Mouse (Mus musculus) thymus, postnatal 25 days (tissue): ENCODE results near the gene Dnhd1.

Source experiments
- DNase-seq: peaks from one replicate; pipeline ENCODE4 v3.0.0; 2022

Dnhd1 gene

GRCm38 (mm10) chr7:105650639-105651435 is at the start of gene Dnhd1:
Gene Dnhd1, plus strand, starts transcription at chr7:105650827.
- peak; percentile 70 for DNase-seq

DNA sequence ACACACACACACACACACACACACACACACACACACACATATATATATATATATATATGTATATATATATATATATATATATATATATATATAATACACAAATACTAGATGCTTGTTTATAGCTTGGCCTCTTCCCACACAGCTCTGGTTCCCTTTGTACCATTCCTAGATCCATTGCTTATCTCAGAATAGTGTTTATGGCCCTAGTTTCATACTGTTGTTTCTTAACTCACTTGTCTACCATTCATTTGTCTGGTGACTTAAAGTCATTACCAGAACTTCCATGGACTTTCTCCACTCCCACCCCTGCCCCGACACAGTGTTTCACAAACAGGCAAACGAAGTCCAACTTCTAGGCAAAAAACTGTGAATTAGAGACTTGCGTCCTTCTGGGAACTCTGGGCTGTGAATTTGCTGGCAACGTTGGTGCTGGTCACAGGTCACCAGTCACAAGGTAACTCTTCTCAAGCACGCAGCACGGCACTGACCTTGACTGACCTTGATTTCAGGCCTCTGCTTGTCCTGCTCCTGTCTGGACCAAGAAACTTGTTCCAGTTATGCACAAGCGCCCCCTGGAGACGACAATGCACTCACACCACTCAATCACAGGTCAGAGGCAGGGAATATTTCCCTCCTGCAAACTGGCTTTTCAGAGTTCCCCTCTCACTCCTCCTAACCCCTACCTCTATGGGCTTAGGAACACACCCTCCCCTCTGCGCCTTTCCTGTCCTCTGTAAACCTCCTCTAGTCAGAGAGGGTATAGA is 47.6 kb upstream of the Dnhd1 start:
- peak; percentile 43 for DNase-seq

- no peak for DNase-seq
Measured at GRCm38 (mm10) chr7:105608467-105608866, 42.2 kb upstream of the Dnhd1 start.

- DNase-seq, result no peak
Measured at GRCm38 (mm10) chr7:105611767-105612166, 38.9 kb upstream of the Dnhd1 start.

DNA sequence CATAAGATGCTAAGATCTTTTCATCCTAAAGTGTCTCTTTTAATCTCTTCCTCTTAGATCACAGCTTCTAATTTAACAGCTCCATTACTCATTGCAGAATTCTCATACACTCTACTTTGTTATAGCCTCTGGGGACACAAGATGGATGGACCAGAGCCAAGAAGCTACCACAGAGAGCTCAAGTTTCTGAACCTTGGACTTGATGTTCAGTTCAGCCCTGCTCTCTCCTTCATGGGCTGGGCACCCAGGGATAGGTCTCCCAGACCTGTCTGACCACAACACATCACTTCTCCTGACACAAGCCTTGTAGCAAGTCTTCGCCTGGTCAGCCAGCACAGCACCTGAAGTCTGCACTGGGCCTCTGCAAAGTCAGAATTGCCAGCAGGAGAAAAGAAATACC is 36.2 kb upstream of the Dnhd1 start:
- DNase-seq, result no peak

- DNase-seq, result no peak
Measured at GRCm38 (mm10) chr7:105615720-105616119, 34.9 kb upstream of the Dnhd1 start.

- no peak for DNase-seq
Measured at GRCm38 (mm10) chr7:105616561-105616960, 34.1 kb upstream of the Dnhd1 start.

GRCm38 (mm10) chr7:105617810-105618209 is 32.8 kb upstream of the Dnhd1 start:
- DNase-seq, result no peak

DNA sequence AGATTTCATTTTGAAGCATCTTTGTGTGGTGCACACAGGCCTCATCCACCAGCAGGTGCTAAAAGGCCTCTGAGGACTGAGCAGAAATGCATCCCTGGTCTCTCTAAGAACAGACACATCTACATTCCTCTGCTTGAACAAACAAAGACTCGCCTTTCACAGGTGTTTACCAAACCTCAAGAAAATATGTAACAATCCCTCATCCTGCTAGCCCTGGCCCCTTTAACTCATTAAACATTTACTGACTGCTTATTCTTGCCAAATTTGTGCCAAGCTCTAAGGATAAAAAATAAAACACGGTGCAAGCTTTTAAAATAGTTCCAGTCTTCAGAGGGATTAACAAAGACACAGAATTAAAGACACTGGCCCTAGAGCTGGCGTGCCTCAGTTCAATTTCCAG is 30.9 kb upstream of the Dnhd1 start:
- DNase-seq, result no peak

GRCm38 (mm10) chr7:105621053-105621452 is 29.6 kb upstream of the Dnhd1 start:
- DNase-seq, result no peak

DNA sequence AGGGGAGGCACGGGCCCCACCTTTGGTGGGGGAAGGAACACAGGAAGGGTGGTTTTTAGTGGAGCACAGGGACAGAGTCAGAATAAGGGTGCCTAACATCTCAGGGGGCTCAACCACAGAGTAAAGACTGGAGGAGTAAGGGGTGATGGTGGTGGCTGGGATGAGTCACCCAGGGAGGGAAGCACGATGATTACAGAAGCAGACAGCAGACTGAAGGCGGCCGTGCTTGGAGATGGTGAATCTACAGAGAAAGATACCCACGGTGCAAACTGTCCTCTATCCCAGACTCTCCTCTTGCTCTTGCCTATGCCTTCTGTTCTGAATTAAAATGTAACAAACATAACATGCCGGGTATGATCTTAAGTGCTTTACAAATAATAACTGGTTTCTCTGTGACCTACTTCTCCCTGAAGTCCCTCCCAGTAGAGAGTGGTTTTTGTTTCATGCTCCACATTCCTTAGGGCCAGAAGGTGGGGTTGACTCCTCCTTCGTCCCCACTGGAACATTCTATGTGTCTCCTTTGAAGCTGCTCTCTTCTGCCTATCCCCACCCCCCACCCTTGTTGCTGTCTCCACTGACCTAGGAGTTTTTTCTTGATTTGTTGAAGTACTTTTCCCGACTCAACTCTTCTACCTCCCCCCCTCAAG is 28.9 kb upstream of the Dnhd1 start:
- no peak for DNase-seq

DNA sequence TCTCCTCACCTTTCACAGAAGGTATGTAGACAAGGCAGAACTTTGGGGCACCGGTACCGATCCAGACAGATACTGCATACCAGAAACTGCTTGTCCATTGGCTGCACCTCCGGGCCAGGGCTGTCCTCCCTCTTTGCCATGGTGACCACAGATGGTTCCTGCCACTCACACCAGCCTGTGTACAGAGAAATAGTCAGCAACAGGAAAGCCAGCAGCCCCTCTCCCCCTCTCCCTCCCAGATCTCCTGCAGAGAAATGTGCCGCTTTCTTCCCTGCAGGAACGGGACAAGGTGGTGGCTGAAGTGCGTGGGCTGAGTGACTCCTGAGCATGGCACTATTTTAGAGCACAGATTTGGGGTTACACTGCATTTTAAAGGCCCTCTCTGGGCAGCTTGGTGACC is 25.2 kb upstream of the Dnhd1 start:
- no peak for DNase-seq

GRCm38 (mm10) chr7:105628633-105629032 is 22.0 kb upstream of the Dnhd1 start:
- DNase-seq, result no peak

- no peak for DNase-seq
Measured at GRCm38 (mm10) chr7:105632551-105632972, 18.1 kb upstream of the Dnhd1 start.

DNA sequence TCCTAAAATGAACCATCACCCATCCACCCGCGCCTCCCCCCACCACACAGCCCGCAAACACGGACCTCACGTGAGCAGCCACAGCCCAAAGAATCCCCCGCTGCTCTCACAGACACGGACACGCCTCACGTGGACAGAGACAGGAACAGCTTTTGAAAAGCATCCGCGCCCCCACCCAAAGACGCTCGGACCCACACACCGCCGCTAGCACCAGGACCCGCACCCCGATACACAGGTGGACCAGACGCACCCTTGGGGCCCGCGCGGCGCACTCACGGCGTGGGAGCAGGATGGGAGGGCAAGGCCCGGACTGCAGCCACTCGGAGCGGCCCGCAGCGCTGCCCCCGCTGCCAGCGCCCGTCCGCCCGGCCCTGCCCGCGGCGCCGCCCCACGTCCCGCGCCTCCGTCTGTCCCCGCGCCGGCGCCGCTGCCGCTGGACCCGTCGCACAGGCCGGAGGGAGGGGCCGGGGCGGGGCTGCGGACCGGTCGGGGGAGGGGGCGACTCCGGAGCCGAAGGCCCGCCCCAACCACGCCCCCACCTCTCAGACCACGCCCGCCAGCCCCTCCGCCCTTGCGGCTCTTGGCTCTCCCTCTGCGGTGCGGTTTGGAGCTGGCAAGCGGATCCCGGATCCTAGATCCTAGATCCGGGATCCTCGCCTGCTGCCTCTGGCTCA is 17.4 kb upstream of the Dnhd1 start, which contains the start of gene Trim3:
Gene Trim3, minus strand, starts transcription at position 445 of the 674 bp plus-strand sequence.
- DNase-seq, result peak; percentile 84

- DNase-seq, result no peak
Measured at GRCm38 (mm10) chr7:105633801-105634135, 16.9 kb upstream of the Dnhd1 start.

- DNase-seq, result no peak
Measured at GRCm38 (mm10) chr7:105634272-105634920, 16.2 kb upstream of the Dnhd1 start.

- no peak for DNase-seq
Measured at GRCm38 (mm10) chr7:105635726-105636125, 14.9 kb upstream of the Dnhd1 start.

DNA sequence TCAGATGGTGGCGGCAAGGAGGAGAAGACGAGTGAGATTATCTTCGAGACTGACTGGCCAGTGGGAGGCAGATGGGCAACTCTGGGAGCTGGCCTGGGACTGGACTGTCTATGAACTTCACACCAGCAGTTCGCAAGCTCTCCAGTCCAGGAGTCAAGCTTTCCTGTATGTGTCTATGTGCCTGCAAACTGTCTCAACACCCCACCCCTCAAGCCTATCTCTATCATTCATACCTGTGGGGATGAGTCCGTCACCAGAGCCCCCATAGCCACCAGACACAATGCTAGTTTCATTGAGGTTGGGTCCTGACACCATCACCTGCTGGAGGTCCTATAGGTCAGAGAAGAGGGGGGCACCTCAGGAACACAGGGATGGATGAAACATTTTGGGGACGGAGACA is 11.9 kb upstream of the Dnhd1 start:
- DNase-seq, result no peak

DNA sequence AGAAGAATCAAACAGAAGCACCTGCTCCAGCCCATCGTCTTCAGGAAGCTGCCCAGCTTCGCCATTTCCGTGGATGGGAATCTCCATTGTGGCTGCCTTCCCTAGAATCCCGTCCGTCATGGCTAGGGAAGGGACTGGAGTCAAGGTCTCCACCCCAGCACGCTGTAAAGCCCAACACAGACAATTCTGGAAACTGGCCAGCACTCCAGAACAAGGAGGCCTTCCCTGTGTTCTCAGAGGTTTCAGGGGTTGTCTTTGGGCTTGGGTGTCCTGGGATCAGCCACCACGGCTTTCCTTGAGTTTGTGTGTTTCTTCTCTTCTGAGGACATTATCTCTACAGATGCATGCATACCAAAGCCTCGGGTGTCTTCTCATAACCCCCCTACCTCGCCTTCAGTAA is 11.3 kb upstream of the Dnhd1 start:
- DNase-seq, result no peak

DNA sequence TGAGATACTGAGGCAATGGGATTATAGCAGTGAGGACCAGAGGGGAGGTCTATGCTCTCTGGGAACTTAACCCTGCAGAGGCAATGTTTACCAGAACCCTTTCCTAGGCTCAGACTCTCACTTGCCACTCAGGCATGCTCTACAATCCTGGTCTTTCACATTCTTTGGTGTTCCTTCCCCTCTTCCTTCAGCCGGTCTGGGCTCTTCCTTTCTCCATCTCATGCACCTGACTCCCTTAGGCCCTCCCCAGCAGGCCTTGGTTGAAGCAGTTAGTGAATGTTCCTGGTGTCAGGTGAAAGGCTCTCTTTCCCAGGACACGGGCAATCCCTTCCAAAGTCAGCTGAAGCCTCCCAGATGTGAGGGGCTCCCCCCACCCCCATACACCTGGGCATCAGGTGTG is 10.9 kb upstream of the Dnhd1 start, which contains the start of gene Timm10b:
Gene Timm10b, plus strand, starts transcription at position 301 of the 400 bp plus-strand sequence.
- DNase-seq, result no peak

DNA sequence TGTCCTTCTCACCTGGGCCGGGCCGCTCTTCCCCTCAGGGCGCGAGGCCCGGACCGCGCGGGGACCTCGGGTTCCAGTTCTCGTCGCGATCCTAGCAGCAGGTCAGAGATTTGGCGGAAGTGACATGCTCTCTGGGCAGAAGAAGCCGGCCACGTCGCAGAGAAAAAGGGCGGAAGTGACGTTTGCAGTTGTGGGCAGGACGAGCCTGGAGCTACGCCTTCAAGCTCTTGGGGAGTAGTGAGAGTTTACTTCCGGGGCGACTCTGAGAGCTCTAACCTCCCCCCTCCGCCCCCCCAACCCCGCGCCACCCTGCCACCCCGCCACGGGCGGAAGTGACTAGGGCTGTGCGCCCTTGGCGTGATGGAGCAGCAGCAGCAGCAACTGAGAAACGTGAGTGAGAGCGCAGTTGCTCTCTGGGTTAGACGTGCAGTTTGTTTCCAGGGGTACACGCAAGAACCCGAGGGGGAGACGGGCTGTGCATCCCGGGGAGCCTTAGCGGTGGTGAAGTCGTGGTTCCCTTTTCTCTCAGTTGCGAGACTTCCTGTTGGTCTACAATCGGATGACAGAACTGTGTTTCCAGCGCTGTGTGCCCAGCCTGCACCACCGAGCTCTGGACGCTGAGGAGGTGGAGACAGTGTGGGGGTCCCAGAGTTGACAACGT is 10.3 kb upstream of the Dnhd1 start, which contains the start of the genes Arfip2 and Gm45799:
Gene Arfip2, minus strand, starts transcription at position 184 of the 661 bp plus-strand sequence.
Gene Gm45799, plus strand, starts transcription at position 320 of the 661 bp plus-strand sequence.
- peak; percentile 96 for DNase-seq
